Mouse (Mus musculus): ENCODE data around the gene Efcab11. TPM values are rescaled to one million over a fixed set of nuclear protein-coding genes. Genes with fewer than 3 reads are reported as not detected.

Gene Efcab11
- polyA plus RNA-seq, 2 experiments: 6.4 to 8.3 TPM

DNA sequence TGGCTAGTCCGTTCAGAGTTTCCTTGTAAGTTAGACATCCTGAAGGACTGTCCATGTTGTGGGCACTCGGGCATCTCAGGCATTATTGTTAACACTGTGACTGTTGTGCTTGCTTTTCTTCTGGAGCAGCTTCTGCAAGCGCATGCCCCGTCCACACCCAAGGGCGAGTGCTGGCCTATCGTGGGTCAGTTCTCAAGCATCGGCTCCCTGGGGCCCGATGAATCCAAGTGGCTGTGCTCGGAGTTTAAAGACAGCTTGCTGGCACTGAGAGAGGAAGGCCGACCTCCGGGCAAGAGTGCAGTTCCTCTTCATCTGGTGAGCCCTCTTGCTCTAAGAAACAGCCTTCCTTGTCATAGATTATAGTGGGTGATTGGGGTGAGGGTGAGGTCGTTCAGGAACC is 27.2 kb upstream of the Efcab11 start:
- Histone ChIP-seq H3K27me3 (ENCODE audit: control insufficient read depth, insufficient read depth, low read length) (no peaks in the 10 kb centered on the region), H3K4me3 (replicated peaks; ENCODE audit: low read length) (no peak overlapping the region), H3K4me2 (replicated peaks; ENCODE audit: low read depth, low read length, severe bottlenecking) (no peak overlapping the region), H3K36me3 (ENCODE audit: control insufficient read depth, insufficient read depth, low read length) (peaks cover 69% of the 10 kb centered on the region), H3K9ac (ENCODE audit: low read depth, low read length, severe bottlenecking) (no peak overlapping the region), H3K27ac (replicated peaks; ENCODE audit: low read depth, low read length) (no peak overlapping the region), H3K4me1 (ENCODE audit: control insufficient read depth, insufficient read depth, low read length) (no peaks in the 10 kb centered on the region), H3K9me3 (ENCODE audit: control insufficient read depth, low read length) (no peaks in the 10 kb centered on the region)
- ATAC-seq (ENCODE audit: low FRiP score, low read depth) (no peak), DNase-seq (ENCODE audit: low spot score) (no peak)
- WGBS: 84% methylated on average over 12 of the region's 12 CpGs
- no peak for TF ChIP-seq POLR2A (IDR thresholded peaks at IDR 0.05; ENCODE audit: borderline replicate concordance, extremely low read depth, insufficient read depth, insufficient read length)

DNA sequence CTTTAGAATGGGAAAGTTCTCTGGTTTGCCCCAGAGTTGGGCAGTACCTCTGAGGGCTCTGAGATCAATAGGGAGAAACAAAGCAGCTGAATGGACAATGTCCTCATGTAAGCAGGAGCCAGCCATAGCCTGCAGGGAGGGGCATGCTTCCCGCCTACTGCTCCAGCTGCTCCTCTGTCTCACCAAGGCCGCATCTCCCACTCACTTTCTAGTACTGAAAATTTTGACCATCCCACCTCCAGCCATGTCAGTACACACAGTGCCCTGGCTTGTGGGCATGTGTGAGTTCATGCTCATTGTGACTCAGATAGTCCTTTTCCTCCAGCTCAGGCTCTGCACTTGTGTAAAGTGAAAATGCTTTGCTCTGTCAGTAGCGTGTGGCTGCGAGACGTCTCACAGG is 20.3 kb upstream of the Efcab11 start:
- Histone ChIP-seq H3K9me3 (ENCODE audit: control insufficient read depth, low read length) (no peaks in the 10 kb centered on the region), H3K4me1 (ENCODE audit: control insufficient read depth, insufficient read depth, low read length) (no peaks in the 10 kb centered on the region), H3K27ac (replicated peaks; ENCODE audit: low read depth, low read length) (no peak overlapping the region), H3K4me3 (replicated peaks; ENCODE audit: low read length) (no peak overlapping the region), H3K9ac (ENCODE audit: low read depth, low read length, severe bottlenecking) (no peak overlapping the region), H3K36me3 (ENCODE audit: control insufficient read depth, insufficient read depth, low read length) (peaks cover 70% of the 10 kb centered on the region), H3K4me2 (replicated peaks; ENCODE audit: low read depth, low read length, severe bottlenecking) (no peak overlapping the region), H3K27me3 (ENCODE audit: control insufficient read depth, insufficient read depth, low read length) (no peaks in the 10 kb centered on the region)
- 93% methylated on average over 5 of the region's 5 CpGs for WGBS
- DNase-seq (ENCODE audit: low spot score) (no peak), ATAC-seq (ENCODE audit: low FRiP score, low read depth) (no peak)
- TF ChIP-seq POLR2A (IDR thresholded peaks at IDR 0.05; ENCODE audit: borderline replicate concordance, extremely low read depth, insufficient read depth, insufficient read length): no peak

DNA sequence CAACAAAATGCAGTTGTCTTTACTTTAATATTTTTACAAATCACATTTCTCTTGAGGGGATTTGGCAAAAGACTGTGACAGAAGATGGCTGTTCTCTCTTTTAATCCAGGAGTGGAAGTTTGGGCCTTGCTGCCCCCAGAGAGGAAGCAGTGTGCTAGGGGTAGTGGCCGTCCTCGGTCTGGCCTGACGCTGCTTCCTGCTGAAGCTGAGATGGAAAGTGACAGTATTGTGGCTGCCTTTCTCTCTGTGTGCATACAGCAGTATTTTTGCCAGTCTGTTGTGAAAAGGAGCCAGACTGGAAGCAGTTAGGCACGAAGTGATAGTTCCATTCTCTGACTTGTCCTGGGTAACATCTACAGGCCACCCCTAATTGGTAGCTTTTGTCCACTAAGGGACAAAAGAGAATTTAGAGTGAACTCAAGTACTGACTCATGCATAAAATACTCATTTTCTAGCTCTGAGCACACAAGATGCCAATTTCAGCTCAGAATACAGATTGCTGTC is 18.7 kb upstream of the Efcab11 start:
- no peak overlapping the region for H3K4me2 ChIP-seq (replicated peaks; ENCODE audit: low read depth, low read length, severe bottlenecking)
- no peaks in the 10 kb centered on the region for H3K9me3 ChIP-seq (ENCODE audit: control insufficient read depth, low read length)
- DNase-seq (ENCODE audit: low spot score) (no peak), ATAC-seq (ENCODE audit: low FRiP score, low read depth) (no peak)
- H3K4me1 ChIP-seq (ENCODE audit: control insufficient read depth, insufficient read depth, low read length): no peaks in the 10 kb centered on the region
- 93% methylated on average over 4 of the region's 4 CpGs for WGBS
- no peak overlapping the region for H3K4me3 ChIP-seq (replicated peaks; ENCODE audit: low read length)
- no peak overlapping the region for H3K9ac ChIP-seq (ENCODE audit: low read depth, low read length, severe bottlenecking)
- peaks cover 70% of the 10 kb centered on the region for H3K36me3 ChIP-seq (ENCODE audit: control insufficient read depth, insufficient read depth, low read length)
- no peak for TF ChIP-seq POLR2A (IDR thresholded peaks at IDR 0.05; ENCODE audit: borderline replicate concordance, extremely low read depth, insufficient read depth, insufficient read length)
- no peaks in the 10 kb centered on the region for H3K27me3 ChIP-seq (ENCODE audit: control insufficient read depth, insufficient read depth, low read length)
- H3K27ac ChIP-seq (replicated peaks; ENCODE audit: low read depth, low read length): no peak overlapping the region

DNA sequence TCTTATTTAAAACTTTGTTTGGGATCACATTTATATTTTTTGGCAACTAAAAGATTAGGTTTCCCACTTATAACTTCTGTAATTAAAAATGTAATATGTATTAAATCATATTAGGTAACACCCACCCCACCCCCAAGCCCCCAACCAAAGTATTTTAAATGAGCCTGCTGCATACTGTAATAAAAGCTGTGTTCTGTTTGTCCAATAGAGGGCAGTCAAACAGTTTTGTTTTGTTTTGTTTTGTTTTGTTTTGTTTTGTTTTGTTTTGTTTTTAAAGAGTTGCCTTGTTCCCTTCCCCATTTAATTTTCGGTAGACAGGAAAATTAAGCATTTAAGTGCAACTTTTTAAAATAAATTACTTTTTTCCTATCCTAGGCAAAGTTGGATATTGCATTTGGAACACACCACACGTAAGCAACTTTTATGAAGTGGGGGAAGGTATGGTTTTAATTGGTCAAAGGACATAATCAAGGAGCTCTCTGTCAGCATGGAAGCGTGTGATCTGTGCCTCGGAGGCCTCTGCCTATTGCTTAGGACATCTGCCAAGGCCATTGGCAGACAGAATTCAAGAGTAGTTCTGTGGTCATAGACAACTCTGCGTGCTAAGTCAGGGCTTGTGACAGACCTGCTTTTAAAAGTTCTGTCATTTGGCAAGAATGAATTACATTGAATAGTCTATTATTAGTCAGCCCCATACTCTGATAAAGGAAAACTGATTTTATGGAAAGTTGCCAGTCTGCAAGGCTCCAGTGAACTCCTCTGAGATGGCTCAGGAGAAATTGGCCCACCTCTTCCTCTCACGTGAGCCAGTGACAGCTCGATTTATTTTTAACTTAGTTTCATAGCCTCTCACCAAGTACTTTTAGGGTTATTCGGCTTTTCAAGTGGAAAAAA is 18.0 kb upstream of the Efcab11 start:
- 78% methylated on average over 8 of the region's 8 CpGs for WGBS
- H3K4me3 ChIP-seq (replicated peaks; ENCODE audit: low read length): no peak overlapping the region
- peaks cover 66% of the 10 kb centered on the region for H3K36me3 ChIP-seq (ENCODE audit: control insufficient read depth, insufficient read depth, low read length)

DNA sequence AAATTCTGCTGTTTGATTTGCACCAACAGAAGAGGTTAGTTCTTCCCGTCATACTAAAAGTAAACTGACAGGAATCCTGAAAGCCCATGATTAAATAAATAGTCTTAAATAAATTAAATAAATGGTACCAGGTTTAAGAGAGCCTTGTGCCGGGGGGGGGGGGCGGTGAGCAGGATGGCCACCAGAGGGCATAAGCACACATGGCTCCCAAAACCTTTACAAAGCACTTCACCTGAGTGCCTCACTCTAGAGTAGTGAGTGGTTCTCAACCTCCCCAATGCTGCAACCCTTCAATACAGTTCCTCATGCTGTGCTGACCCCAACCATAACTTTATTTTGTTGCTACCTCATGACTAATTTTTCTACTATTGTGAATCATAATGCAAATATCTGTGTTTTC is 15.8 kb upstream of the Efcab11 start:
- WGBS: 79% methylated on average over 1 of the region's 3 CpGs
- no peak for DNase-seq (ENCODE audit: low spot score)
- peaks cover 64% of the 10 kb centered on the region for H3K36me3 ChIP-seq (ENCODE audit: control insufficient read depth, insufficient read depth, low read length)

More for the DNA sequence above, 18.0 kb upstream of the Efcab11 start:
- no peak for DNase-seq (ENCODE audit: low spot score)
- Histone ChIP-seq H3K4me2 (replicated peaks; ENCODE audit: low read depth, low read length, severe bottlenecking) (no peak overlapping the region), H3K4me1 (ENCODE audit: control insufficient read depth, insufficient read depth, low read length) (no peaks in the 10 kb centered on the region), H3K9me3 (ENCODE audit: control insufficient read depth, low read length) (no peaks in the 10 kb centered on the region), H3K9ac (ENCODE audit: low read depth, low read length, severe bottlenecking) (no peak overlapping the region), H3K27me3 (ENCODE audit: control insufficient read depth, insufficient read depth, low read length) (no peaks in the 10 kb centered on the region), H3K27ac (replicated peaks; ENCODE audit: low read depth, low read length) (no peak overlapping the region)
- no peak for ATAC-seq (ENCODE audit: low FRiP score, low read depth)
- no peak for TF ChIP-seq POLR2A (IDR thresholded peaks at IDR 0.05; ENCODE audit: borderline replicate concordance, extremely low read depth, insufficient read depth, insufficient read length)

More for the DNA sequence above, 15.8 kb upstream of the Efcab11 start:
- no peaks in the 10 kb centered on the region for H3K4me1 ChIP-seq (ENCODE audit: control insufficient read depth, insufficient read depth, low read length)
- ATAC-seq (ENCODE audit: low FRiP score, low read depth): no peak
- no peaks in the 10 kb centered on the region for H3K9me3 ChIP-seq (ENCODE audit: control insufficient read depth, low read length)
- no peak overlapping the region for H3K27ac ChIP-seq (replicated peaks; ENCODE audit: low read depth, low read length)
- TF ChIP-seq POLR2A (IDR thresholded peaks at IDR 0.05; ENCODE audit: borderline replicate concordance, extremely low read depth, insufficient read depth, insufficient read length): no peak
- no peak overlapping the region for H3K4me2 ChIP-seq (replicated peaks; ENCODE audit: low read depth, low read length, severe bottlenecking)
- no peak overlapping the region for H3K4me3 ChIP-seq (replicated peaks; ENCODE audit: low read length)
- no peaks in the 10 kb centered on the region for H3K27me3 ChIP-seq (ENCODE audit: control insufficient read depth, insufficient read depth, low read length)
- no peak overlapping the region for H3K9ac ChIP-seq (ENCODE audit: low read depth, low read length, severe bottlenecking)
